ENCODE assay signal across 19 mouse cellular contexts in genomic region chr12:55983128-55983527, GRCm38 (mm10).
DNase-seq lines count a peak whose midpoint lies in the region; ATAC-seq lines count a peak whose summit lies in the region.
"Had no signal": no experiment of that assay in that cellular context is flagged by ENCODE, and none has a peak within 500 bp of the region (broad histone marks: within the 10 kb centered on the region; RNA-seq: fewer than 3 reads in every experiment).

No protein-coding gene starts in this region.

- DNase-seq in hindbrain, embryonic 11.5 days (ENCODE audit: low spot score) = no peak
- DNase-seq in midbrain, embryonic 11.5 days (ENCODE audit: low spot score, missing footprints) = no peak
- DNase-seq in frontal cortex, adult 2 months (ENCODE audit: extremely low spot score in 1 of 2, low spot score in 1 of 2) = no peak
- DNase-seq in layer of hippocampus, adult 8-10 months (ENCODE audit: low spot score in 2 of 2) = no peak
- DNase-seq: adrenal gland, adult 2 months; gastrocnemius, adult 2 months; heart, postnatal 10 days; kidney, adult 18-20 months; kidney, postnatal 10 days; thymus, postnatal 14 days had no signal

- H3K9ac ChIP-seq in forebrain, embryonic 15.5 days (replicated peaks) = no peak overlapping the region
- H3K9ac ChIP-seq in hindbrain, embryonic 11.5 days (ENCODE audit: low read depth, low read length) = no peak overlapping the region
- H3K9ac ChIP-seq in midbrain, embryonic 11.5 days (ENCODE audit: low read length) = no peak overlapping the region
- no peak overlapping the region for H3K9ac ChIP-seq in neural tube, embryonic 14.5 days (replicated peaks; ENCODE audit: low read depth, low read length)
- H3K9ac ChIP-seq: embryonic facial prominence, embryonic 13.5 days; limb, embryonic 15.5 days; liver, embryonic 15.5 days had no signal

- no peaks in the 10 kb centered on the region for H3K36me3 ChIP-seq in forebrain, embryonic 15.5 days
- H3K36me3 ChIP-seq in hindbrain, embryonic 11.5 days (ENCODE audit: control insufficient read depth, insufficient read depth, low read length) = no peaks in the 10 kb centered on the region
- no peaks in the 10 kb centered on the region for H3K36me3 ChIP-seq in midbrain, embryonic 11.5 days (ENCODE audit: control insufficient read depth, insufficient read depth, low read length)
- H3K36me3 ChIP-seq in neural tube, embryonic 14.5 days (ENCODE audit: control insufficient read depth, insufficient read depth, low read length) = no peaks in the 10 kb centered on the region
- H3K36me3 ChIP-seq: embryonic facial prominence, embryonic 13.5 days; limb, embryonic 15.5 days; liver, embryonic 15.5 days had no signal

- H3K4me2 ChIP-seq in forebrain, embryonic 15.5 days (replicated peaks) = peak overlapping the region; percentile 34; the same call in 1 of the 2 replicates
- H3K4me2 ChIP-seq in hindbrain, embryonic 11.5 days (replicated peaks; ENCODE audit: low read depth, low read length) = 0 out of 2 replicates have a peak overlapping the region, but pooled peaks have one; percentile 11
- peak overlapping the region; percentile 29; the same call in 1 of the 2 replicates for H3K4me2 ChIP-seq in midbrain, embryonic 11.5 days
- peak overlapping the region; percentile 31; the same call in 1 of the 2 replicates for H3K4me2 ChIP-seq in neural tube, embryonic 14.5 days (ENCODE audit: low read depth, low read length)
- H3K4me2 ChIP-seq: embryonic facial prominence, embryonic 13.5 days; heart, embryonic 11.5 days; limb, embryonic 15.5 days; liver, embryonic 15.5 days had no signal

- 24% methylated on average over 3 of the region's 3 CpGs for WGBS in forebrain, embryonic 15.5 days
- 47% methylated on average over 3 of the region's 3 CpGs for WGBS in hindbrain, embryonic 11.5 days
- WGBS in midbrain, embryonic 11.5 days = 37% methylated on average over 3 of the region's 3 CpGs
- 23% methylated on average over 3 of the region's 3 CpGs for WGBS in neural tube, embryonic 14.5 days

- peaks cover 10% of the 10 kb centered on the region for H3K4me1 ChIP-seq in forebrain, embryonic 15.5 days
- H3K4me1 ChIP-seq in hindbrain, embryonic 11.5 days (replicated peaks; ENCODE audit: control insufficient read depth, insufficient read depth, low read length) = no peaks in the 10 kb centered on the region; the same call in 1 of the 2 replicates
- H3K4me1 ChIP-seq in midbrain, embryonic 11.5 days (ENCODE audit: control insufficient read depth, insufficient read depth, low read length) = peaks cover 11% of the 10 kb centered on the region
- peaks cover 7% of the 10 kb centered on the region; the same call in 1 of the 2 replicates for H3K4me1 ChIP-seq in neural tube, embryonic 14.5 days (ENCODE audit: control insufficient read depth, insufficient read depth, low read length)
- H3K4me1 ChIP-seq: embryonic facial prominence, embryonic 13.5 days; limb, embryonic 15.5 days; liver, embryonic 15.5 days had no signal

- ATAC-seq in forebrain, embryonic 15.5 days (replicated peaks) = peak; percentile 59
- ATAC-seq in hindbrain, embryonic 11.5 days (ENCODE audit: low FRiP score) = no peak; the same call in 1 of the 2 replicates
- peak; percentile 61 for ATAC-seq in midbrain, embryonic 11.5 days (ENCODE audit: low FRiP score)
- peak; percentile 41; the same call in 1 of the 2 replicates for ATAC-seq in neural tube, embryonic 14.5 days (ENCODE audit: low read depth)
- no peak for ATAC-seq in erythroid progenitor cell, adult 5-6 weeks (replicated peaks; ENCODE audit: low FRiP score, poor library complexity, severe bottlenecking)
- ATAC-seq: lung, postnatal 0 days had no signal

- H3K27ac ChIP-seq in forebrain, embryonic 15.5 days (replicated peaks) = peak overlapping the region; percentile 56
- no peak overlapping the region for H3K27ac ChIP-seq in hindbrain, embryonic 11.5 days (ENCODE audit: low read depth, low read length)
- H3K27ac ChIP-seq in midbrain, embryonic 11.5 days (ENCODE audit: low read depth, low read length) = peak overlapping the region; percentile 35; the same call in 1 of the 2 replicates
- peak overlapping the region; percentile 55 for H3K27ac ChIP-seq in neural tube, embryonic 14.5 days (ENCODE audit: low read depth, low read length)
- H3K27ac ChIP-seq: embryonic facial prominence, embryonic 13.5 days; gastrocnemius, adult 2 months; limb, embryonic 15.5 days; liver, embryonic 15.5 days had no signal

- no peaks in the 10 kb centered on the region for H3K9me3 ChIP-seq in forebrain, embryonic 15.5 days
- H3K9me3 ChIP-seq in hindbrain, embryonic 11.5 days (ENCODE audit: control insufficient read depth, low read length) = no peaks in the 10 kb centered on the region
- H3K9me3 ChIP-seq in midbrain, embryonic 11.5 days (ENCODE audit: control insufficient read depth, low read length) = no peaks in the 10 kb centered on the region
- H3K9me3 ChIP-seq in neural tube, embryonic 14.5 days (ENCODE audit: control insufficient read depth, low read length) = no peaks in the 10 kb centered on the region
- H3K9me3 ChIP-seq: embryonic facial prominence, embryonic 13.5 days; limb, embryonic 15.5 days; liver, embryonic 15.5 days had no signal

- no peak overlapping the region for H3K4me3 ChIP-seq in forebrain, embryonic 15.5 days
- no peak overlapping the region for H3K4me3 ChIP-seq in hindbrain, embryonic 11.5 days (ENCODE audit: low read depth, low read length)
- no peak overlapping the region for H3K4me3 ChIP-seq in midbrain, embryonic 11.5 days (ENCODE audit: low read depth, low read length)
- no peak overlapping the region for H3K4me3 ChIP-seq in neural tube, embryonic 14.5 days (ENCODE audit: low read depth, low read length)
- H3K4me3 ChIP-seq: embryonic facial prominence, embryonic 13.5 days; gastrocnemius, adult 2 months; layer of hippocampus, adult 2 months; limb, embryonic 15.5 days; liver, embryonic 15.5 days had no signal

- H3K27me3 ChIP-seq in forebrain, embryonic 15.5 days = peaks cover 4% of the 10 kb centered on the region; the same call in 1 of the 2 replicates
- no peaks in the 10 kb centered on the region for H3K27me3 ChIP-seq in hindbrain, embryonic 11.5 days (ENCODE audit: control insufficient read depth, insufficient read depth, low read length)
- no peaks in the 10 kb centered on the region for H3K27me3 ChIP-seq in midbrain, embryonic 11.5 days (ENCODE audit: control insufficient read depth, insufficient read depth, low read length)
- no peaks in the 10 kb centered on the region for H3K27me3 ChIP-seq in neural tube, embryonic 14.5 days (ENCODE audit: control insufficient read depth, insufficient read depth, low read length)
- H3K27me3 ChIP-seq: embryonic facial prominence, embryonic 13.5 days; limb, embryonic 15.5 days; liver, embryonic 15.5 days had no signal

Comparison
In these comparisons a context has a peak if more than half of its experiments do, and no peak if none do; other contexts are left out.
1. ATAC-seq: peak in forebrain, embryonic 15.5 days (single experiment), midbrain, embryonic 11.5 days (single experiment) and neural tube, embryonic 14.5 days (single experiment); none in hindbrain, embryonic 11.5 days (single experiment) and erythroid progenitor cell, adult 5-6 weeks (single experiment).
2. Peak in every context shown above with its lines, with median percentiles within 50 percentile points of each other: H3K4me2 ChIP-seq.